Mouse (Mus musculus): ENCODE data around the gene Gm17455. TPM values are rescaled to one million over a fixed set of nuclear protein-coding genes. Genes with fewer than 3 reads are reported as not detected.

Gene Gm17455
- polyA plus RNA-seq, 1 experiment from 2014 or later: 0.20 TPM

DNA sequence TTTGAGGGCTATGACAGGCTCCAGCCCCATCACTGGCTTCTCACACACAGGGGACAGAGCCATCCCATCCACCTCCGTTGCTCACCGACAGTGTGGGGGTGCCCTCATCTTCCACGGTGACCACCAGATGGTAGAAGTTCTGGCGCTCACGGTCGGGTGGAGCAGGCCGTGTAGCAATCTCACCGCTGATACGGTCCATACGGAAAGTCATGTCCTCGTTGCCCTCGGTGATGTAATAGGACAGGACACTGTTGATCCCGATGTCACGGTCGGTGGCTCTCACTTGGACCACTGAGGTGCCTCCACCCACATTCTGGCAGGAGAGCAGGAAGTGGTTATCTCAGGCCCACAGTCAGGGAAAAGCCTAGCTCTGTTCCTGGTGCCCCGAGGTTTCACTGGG, 22.8 kb upstream of the Gm17455 start:
- Histone ChIP-seq H3K4me1 (replicated peaks) (peaks cover 11% of the 10 kb centered on the region), H3K27ac (no peak overlapping the region), H3K4me2 (no peak overlapping the region), H3K27me3 (no peaks in the 10 kb centered on the region), H3K36me3 (no peaks in the 10 kb centered on the region), H3K9ac (no peak overlapping the region), H3K4me3 (no peak overlapping the region), H3K9me3 (replicated peaks) (no peaks in the 10 kb centered on the region)
- ATAC-seq (replicated peaks; ENCODE audit: insufficient number of reproducible peaks, insufficient read depth, low FRiP score, low read depth): no peak
- 70% methylated on average over 16 of the region's 16 CpGs for WGBS

DNA sequence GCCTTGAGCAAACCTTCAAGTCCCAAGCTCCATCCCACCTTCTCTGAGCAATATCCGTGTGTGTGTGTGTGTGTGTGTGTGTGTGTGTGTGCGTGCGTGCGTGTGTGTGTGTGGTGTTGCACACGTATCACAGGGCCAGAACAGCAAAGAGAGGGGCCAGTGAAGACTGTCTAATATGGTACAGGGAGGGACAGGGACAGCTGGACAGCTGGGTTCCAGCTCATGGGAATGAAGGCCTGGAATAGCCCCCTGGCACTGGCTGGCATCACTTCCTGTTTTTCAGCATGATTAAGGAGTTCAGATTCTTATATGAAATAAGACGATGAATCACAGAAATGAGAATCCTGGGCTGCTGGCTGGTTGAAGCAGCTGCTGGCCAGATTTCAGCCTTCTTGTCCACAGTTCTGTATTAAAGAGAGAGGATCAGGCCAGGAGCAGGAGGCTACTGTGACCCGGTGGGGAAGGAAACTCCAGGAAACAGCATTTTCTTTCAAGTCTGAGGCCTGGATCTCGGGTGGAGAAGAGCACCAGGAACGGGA, 20.0 kb upstream of the Gm17455 start:
- H3K4me1 ChIP-seq (replicated peaks): peaks cover 2% of the 10 kb centered on the region; the same call in 1 of the 2 replicates
- no peak overlapping the region for H3K4me3 ChIP-seq
- no peak overlapping the region for H3K9ac ChIP-seq
- H3K4me2 ChIP-seq: no peak overlapping the region
- H3K27ac ChIP-seq: peak overlapping the region; percentile 28
- no peak for ATAC-seq (replicated peaks; ENCODE audit: insufficient number of reproducible peaks, insufficient read depth, low FRiP score, low read depth)
- no peaks in the 10 kb centered on the region for H3K9me3 ChIP-seq (replicated peaks)
- 63% methylated on average over 9 of the region's 9 CpGs for WGBS
- H3K27me3 ChIP-seq: no peaks in the 10 kb centered on the region
- H3K36me3 ChIP-seq: no peaks in the 10 kb centered on the region

DNA sequence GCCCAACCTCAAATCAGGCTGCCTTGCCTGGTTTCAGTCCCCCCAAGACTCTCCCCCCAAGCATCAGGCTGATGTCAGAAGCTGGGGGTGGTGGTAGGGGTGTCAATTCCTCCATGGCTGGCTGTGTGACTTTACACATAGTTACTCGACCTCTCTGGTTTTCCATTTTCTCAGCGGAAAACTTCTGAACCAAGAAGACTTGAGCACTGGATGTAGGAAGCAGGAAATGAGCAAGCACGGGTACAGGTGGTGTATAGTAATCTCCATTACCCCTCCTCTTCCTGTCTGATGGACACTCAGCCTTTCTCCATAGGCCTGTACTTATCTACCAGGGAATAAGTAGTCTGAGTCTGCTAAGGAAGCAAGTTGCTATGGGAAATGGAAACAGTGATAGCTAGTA, 19.3 kb upstream of the Gm17455 start:
- Histone ChIP-seq H3K27me3 (no peaks in the 10 kb centered on the region), H3K9ac (no peak overlapping the region), H3K36me3 (no peaks in the 10 kb centered on the region), H3K4me2 (no peak overlapping the region), H3K9me3 (replicated peaks) (no peaks in the 10 kb centered on the region), H3K4me1 (replicated peaks) (peaks cover 2% of the 10 kb centered on the region; the same call in 1 of the 2 replicates), H3K4me3 (no peak overlapping the region), H3K27ac (peak overlapping the region; percentile 28)
- WGBS: 68% methylated on average over 3 of the region's 3 CpGs
- no peak for ATAC-seq (replicated peaks; ENCODE audit: insufficient number of reproducible peaks, insufficient read depth, low FRiP score, low read depth)

DNA sequence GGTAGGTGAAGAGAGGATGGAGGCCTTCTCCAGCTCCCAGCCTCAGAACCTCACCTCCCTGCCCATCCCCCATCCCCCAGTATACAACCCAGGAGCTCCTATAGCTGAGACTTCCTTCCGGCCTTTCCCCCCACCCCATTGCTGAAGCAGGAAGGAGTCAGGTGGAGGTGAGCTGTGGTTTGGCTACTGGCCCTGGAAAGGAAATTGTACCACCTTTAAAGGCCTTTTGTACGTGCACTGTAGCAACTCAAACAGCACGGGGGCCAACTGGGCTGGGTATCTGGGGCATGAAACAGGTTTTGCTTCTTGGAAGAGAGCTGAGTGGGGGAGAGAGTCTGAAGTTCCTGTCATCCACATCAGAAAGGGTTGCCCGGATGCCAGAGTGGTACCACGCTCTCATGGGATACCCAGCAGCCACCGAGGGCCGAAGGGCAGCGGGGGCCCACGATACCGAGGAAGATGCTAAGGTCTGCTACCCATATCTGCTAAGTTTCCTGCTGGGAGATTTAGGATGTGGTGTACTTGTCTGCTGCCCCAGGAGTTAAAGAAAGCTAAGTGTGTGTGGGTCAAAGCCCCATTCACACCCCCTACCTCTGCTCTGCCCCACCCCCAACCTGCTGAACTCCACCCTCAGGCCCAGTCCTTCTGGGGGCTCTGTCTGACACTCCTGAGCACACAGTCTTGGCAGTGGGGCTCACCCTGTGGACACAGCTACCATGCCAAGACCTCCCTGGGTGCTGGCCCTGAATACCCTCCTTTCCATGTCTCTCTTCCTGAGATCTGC, 18.2 kb upstream of the Gm17455 start:
- no peaks in the 10 kb centered on the region for H3K9me3 ChIP-seq (replicated peaks)
- no peaks in the 10 kb centered on the region for H3K27me3 ChIP-seq
- no peak overlapping the region for H3K9ac ChIP-seq
- no peak for ATAC-seq (replicated peaks; ENCODE audit: insufficient number of reproducible peaks, insufficient read depth, low FRiP score, low read depth)
- no peaks in the 10 kb centered on the region; the same call in 1 of the 2 replicates for H3K4me1 ChIP-seq (replicated peaks)
- H3K36me3 ChIP-seq: no peaks in the 10 kb centered on the region
- WGBS: 60% methylated on average over 10 of the region's 10 CpGs
- peak overlapping the region; percentile 34; the same call in 1 of the 2 replicates for H3K27ac ChIP-seq
- no peak overlapping the region for H3K4me2 ChIP-seq
- no peak overlapping the region for H3K4me3 ChIP-seq

DNA sequence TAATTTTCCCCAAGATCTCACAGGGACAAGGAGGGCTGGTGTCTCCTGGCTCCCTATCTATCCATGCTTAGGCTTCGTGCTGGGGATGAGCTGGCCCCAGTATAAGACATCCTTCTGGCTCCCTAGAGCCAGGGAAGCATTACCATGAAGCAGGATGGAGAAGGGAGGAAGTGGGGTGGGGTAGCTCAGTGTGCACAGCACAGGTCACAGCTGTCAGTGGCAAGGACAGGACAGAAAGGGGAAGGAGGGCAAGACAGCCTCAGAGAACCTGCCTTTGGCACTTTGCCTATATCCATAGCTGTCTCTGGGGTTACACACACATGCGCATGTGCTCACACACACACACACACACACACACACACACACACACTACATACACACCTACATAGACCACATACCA, 11.2 kb upstream of the Gm17455 start:
- H3K4me1 ChIP-seq (replicated peaks): peaks cover 19% of the 10 kb centered on the region

DNA sequence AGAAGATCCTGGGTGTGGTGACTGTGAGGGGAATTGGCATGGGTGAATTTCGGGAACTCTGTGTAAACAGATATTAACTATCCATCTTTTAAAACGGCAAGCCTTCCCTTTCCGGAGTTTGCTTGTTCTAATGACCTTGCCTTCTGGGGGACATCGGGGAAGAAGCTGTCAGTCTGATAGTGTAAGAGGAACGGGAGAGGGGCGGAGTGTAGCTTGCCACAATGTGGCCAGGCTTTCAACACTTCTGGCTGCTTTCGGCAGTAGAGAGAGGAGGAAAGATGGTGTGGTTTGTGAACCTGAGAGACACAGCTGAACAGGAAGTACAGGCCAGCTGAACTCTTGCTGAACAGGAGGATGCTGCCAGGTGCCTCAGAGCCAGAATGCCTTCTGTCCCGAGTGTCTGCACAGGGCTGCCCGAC, 10.1 kb upstream of the Gm17455 start:
- no peak overlapping the region for H3K27ac ChIP-seq
- peaks cover 19% of the 10 kb centered on the region for H3K4me1 ChIP-seq (replicated peaks)
- no peaks in the 10 kb centered on the region for H3K27me3 ChIP-seq
- no peak overlapping the region for H3K9ac ChIP-seq
- ATAC-seq (replicated peaks; ENCODE audit: insufficient number of reproducible peaks, insufficient read depth, low FRiP score, low read depth): no peak; the same call in 1 of the 2 replicates
- no peaks in the 10 kb centered on the region for H3K9me3 ChIP-seq (replicated peaks)
- H3K4me3 ChIP-seq: no peak overlapping the region
- H3K4me2 ChIP-seq: peak overlapping the region; percentile 24
- 15% methylated on average over 9 of the region's 9 CpGs for WGBS
- no peaks in the 10 kb centered on the region for H3K36me3 ChIP-seq

More for the DNA sequence above, 11.2 kb upstream of the Gm17455 start:
- Histone ChIP-seq H3K4me3 (no peak overlapping the region), H3K9ac (no peak overlapping the region), H3K4me2 (no peak overlapping the region), H3K36me3 (no peaks in the 10 kb centered on the region), H3K27ac (no peak overlapping the region), H3K27me3 (no peaks in the 10 kb centered on the region), H3K9me3 (replicated peaks) (no peaks in the 10 kb centered on the region)
- WGBS: 70% methylated on average over 2 of the region's 2 CpGs
- no peak for ATAC-seq (replicated peaks; ENCODE audit: insufficient number of reproducible peaks, insufficient read depth, low FRiP score, low read depth)

DNA sequence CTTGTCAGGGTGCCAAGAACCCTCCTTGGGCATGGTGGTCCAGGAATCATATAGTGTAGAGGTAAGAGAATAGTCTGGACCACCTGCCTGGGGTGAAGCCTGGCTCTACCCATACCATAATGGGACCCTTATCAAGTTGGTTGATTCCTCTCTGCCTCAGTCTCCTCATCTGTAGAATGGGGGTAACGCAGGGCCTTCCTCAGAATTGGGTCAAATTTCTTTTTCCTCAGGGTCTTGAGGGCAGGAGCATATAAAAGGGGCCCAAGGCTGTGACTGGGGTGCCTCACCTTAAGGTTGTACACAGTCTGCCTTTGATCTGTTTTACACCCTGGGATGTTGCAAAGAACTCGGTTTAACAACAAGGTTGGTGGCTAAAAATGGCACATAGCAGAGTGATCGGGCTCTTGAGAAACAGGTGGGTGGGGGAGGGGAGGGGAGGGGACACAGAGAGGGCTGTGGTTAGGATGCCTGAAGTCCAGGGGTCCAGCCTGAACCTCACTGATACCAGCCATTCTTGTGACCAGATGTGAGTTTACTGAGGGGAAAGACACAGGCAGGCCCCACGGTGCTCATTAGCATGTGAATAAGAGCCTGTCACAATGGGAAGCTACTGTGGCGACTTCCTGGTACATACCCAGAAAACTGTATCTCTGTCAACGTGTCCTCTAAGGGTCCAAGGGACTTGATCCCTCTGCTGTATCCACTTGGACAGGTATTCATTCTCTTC, 9.2 kb upstream of the Gm17455 start:
- H3K27me3 ChIP-seq: no peaks in the 10 kb centered on the region
- no peak for ATAC-seq (replicated peaks; ENCODE audit: insufficient number of reproducible peaks, insufficient read depth, low FRiP score, low read depth)
- 47% methylated on average over 6 of the region's 6 CpGs for WGBS
- no peak overlapping the region for H3K4me2 ChIP-seq
- H3K4me1 ChIP-seq (replicated peaks): peaks cover 23% of the 10 kb centered on the region
- H3K4me3 ChIP-seq: no peak overlapping the region
- H3K27ac ChIP-seq: no peak overlapping the region
- H3K36me3 ChIP-seq: no peaks in the 10 kb centered on the region
- H3K9ac ChIP-seq: no peak overlapping the region; the same call in 1 of the 2 replicates
- H3K9me3 ChIP-seq (replicated peaks): no peaks in the 10 kb centered on the region

DNA sequence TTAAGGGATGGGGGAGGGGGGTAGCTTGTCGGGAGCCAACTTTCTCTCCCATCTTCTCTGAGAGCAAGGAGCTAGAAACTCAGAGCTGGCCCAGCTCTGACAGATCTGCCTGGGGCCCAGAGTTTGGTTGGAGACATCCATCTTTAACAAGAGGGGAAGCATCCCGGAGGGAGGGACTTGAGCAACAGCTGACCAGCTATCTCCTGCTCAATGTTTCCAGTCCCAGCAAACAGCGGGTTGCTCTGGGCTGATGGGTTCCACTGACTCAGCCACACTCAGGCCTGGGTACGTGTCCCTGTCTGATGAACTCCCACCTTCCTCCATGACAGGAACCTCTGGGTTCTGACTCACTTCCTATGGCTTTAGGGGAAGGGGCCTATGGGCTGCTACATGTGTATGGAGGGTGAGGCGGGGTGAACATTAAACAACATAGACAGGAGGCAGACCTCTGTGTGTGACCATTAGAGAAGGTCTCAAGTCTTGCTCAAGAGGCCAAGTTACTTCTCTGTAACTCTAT, 8.6 kb upstream of the Gm17455 start:
- Histone ChIP-seq H3K4me3 (no peak overlapping the region), H3K4me2 (no peak overlapping the region), H3K9me3 (replicated peaks) (no peaks in the 10 kb centered on the region), H3K9ac (no peak overlapping the region), H3K36me3 (no peaks in the 10 kb centered on the region), H3K4me1 (replicated peaks) (peaks cover 23% of the 10 kb centered on the region), H3K27ac (no peak overlapping the region), H3K27me3 (no peaks in the 10 kb centered on the region)
- 69% methylated on average over 5 of the region's 5 CpGs for WGBS
- no peak for ATAC-seq (replicated peaks; ENCODE audit: insufficient number of reproducible peaks, insufficient read depth, low FRiP score, low read depth)

DNA sequence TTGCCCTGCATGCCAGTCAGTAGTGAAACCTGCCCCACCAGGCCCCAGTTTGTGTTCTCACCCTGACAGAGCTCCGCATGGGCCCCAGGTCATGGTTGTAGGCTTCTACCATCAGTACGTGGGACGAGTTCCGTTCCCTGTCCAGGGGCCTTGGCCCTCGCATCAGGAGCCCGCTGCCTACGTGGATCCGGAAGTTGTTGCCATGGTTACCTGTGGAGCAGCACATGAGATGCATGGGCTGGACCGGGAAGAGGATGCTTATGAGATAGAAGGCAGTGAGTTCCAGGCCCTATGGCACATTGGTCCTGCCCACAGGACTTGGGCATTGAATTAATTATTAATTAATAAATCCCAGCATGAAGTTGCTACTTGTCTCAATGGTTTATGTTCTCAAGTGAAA, 7.9 kb upstream of the Gm17455 start:
- 96% methylated on average over 9 of the region's 9 CpGs for WGBS
- no peak for ATAC-seq (replicated peaks; ENCODE audit: insufficient number of reproducible peaks, insufficient read depth, low FRiP score, low read depth)
- Histone ChIP-seq H3K36me3 (no peaks in the 10 kb centered on the region), H3K27ac (no peak overlapping the region), H3K4me3 (no peak overlapping the region), H3K4me1 (replicated peaks) (peaks cover 23% of the 10 kb centered on the region), H3K9me3 (replicated peaks) (no peaks in the 10 kb centered on the region), H3K4me2 (no peak overlapping the region), H3K9ac (no peak overlapping the region), H3K27me3 (no peaks in the 10 kb centered on the region)

DNA sequence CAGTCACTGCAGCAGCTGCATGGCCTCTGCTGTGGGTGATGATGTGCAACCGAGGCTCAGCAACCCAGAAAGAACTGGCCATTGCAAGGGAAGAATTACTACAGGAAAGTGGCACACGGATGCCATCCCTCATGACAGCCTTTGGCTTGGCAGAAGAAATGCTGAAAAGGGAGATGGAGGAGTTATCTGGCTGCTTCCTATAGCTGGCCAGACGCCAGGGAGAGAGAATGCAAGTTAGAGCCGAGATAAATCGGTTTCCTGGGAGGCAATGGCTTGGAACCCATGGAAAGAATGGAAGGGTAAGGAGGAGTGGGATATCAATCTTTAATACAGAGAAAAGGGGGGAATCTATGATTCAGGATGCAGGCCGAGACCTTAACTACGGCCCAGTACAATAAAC, 4.6 kb upstream of the Gm17455 start:
- ATAC-seq (replicated peaks; ENCODE audit: insufficient number of reproducible peaks, insufficient read depth, low FRiP score, low read depth): no peak
- 40% methylated on average over 7 of the region's 7 CpGs for WGBS
- Histone ChIP-seq H3K4me2 (no peak overlapping the region), H3K36me3 (no peaks in the 10 kb centered on the region), H3K4me3 (no peak overlapping the region), H3K4me1 (replicated peaks) (peaks cover 13% of the 10 kb centered on the region), H3K27ac (no peak overlapping the region), H3K9ac (no peak overlapping the region), H3K27me3 (no peaks in the 10 kb centered on the region), H3K9me3 (replicated peaks) (no peaks in the 10 kb centered on the region)

DNA sequence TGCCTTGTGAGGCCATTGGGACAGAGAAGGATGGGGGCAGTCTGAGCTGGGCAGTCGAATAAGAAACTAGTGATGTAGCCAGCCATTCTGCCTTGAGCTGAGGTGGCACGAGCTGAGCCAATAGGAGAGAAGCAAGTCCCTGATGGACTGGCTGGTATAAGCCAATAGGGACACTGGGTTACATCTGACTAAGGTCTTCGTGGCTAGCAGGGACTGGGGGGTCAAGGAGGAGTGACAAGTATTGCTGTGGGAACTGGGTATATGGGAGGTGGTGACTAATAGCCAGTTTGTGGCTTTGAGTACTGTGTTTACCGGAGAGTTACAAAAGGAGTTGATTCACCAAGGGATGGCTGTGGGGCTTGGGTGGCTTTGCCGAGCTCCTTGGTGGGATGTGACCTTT, 3.9 kb upstream of the Gm17455 start:
- Histone ChIP-seq H3K4me3 (no peak overlapping the region), H3K4me1 (replicated peaks) (peaks cover 6% of the 10 kb centered on the region; the same call in 1 of the 2 replicates), H3K9ac (no peak overlapping the region), H3K4me2 (no peak overlapping the region), H3K27ac (no peak overlapping the region), H3K27me3 (no peaks in the 10 kb centered on the region), H3K9me3 (replicated peaks) (no peaks in the 10 kb centered on the region), H3K36me3 (no peaks in the 10 kb centered on the region)
- ATAC-seq (replicated peaks; ENCODE audit: insufficient number of reproducible peaks, insufficient read depth, low FRiP score, low read depth): no peak
- WGBS: 67% methylated on average over 5 of the region's 5 CpGs

Measured in heart, embryonic 15.5 days (tissue).